Mouse (Mus musculus) limb, embryonic 13.5 days (tissue): Measurements from ENCODE around the gene Fbxl17. TPM values are rescaled to one million over a fixed set of nuclear protein-coding genes. Genes with fewer than 3 reads are reported as not detected.

ENCODE experiments used
- ATAC-seq: fragments of 200-750 bp; cut with Nextera tagmentation; 2 replicates; pipeline ENCODE4 v1.8.0; 2017; ENCODE audit warnings: low read depth, moderate number of reproducible peaks, moderate TSS enrichment; ENCODE audit not compliant: low FRiP score
- H3K27ac ChIP-seq: fragments of 300-500 bp; sonication (generic); 2 replicates; pipeline ENCODE4 v1.5.1; 2015; ENCODE audit warnings: inconsistent platforms, mild to moderate bottlenecking, moderate library complexity
- H3K27me3 ChIP-seq: fragments of 300-500 bp; sonication (generic); 2 replicates; pipeline ENCODE4 v1.6.1; 2015; ENCODE audit warnings: mild to moderate bottlenecking, inconsistent platforms
- H3K36me3 ChIP-seq: fragments of 300-500 bp; sonication (generic); 2 replicates; pipeline ENCODE4 v1.6.1; 2015; ENCODE audit warnings: inconsistent platforms, mild to moderate bottlenecking, moderate library complexity
- H3K4me1 ChIP-seq: fragments of 300-500 bp; sonication (generic); 2 replicates; pipeline ENCODE4 v1.6.1; 2015; ENCODE audit warnings: inconsistent platforms
- H3K4me2 ChIP-seq: fragments of 300-500 bp; sonication (generic); replicated peaks from 2 replicates; pipeline ENCODE4 v1.6.1; 2015; ENCODE audit warnings: inconsistent platforms, mild to moderate bottlenecking, moderate library complexity
- H3K4me3 ChIP-seq: fragments of 300-500 bp; sonication (generic); 2 replicates; pipeline ENCODE4 v1.5.1; 2015; ENCODE audit warnings: moderate library complexity, mild to moderate bottlenecking, inconsistent platforms
- H3K9ac ChIP-seq: fragments of 300-500 bp; sonication (generic); 2 replicates; pipeline ENCODE4 v1.6.1; 2015; ENCODE audit warnings: mild to moderate bottlenecking, inconsistent platforms
- H3K9me3 ChIP-seq: fragments of 300-500 bp; sonication (generic); 2 replicates; pipeline ENCODE4 v1.6.1; 2016; ENCODE audit warnings: inconsistent platforms
- WGBS: fragments of 180-500 bp; shearing (Covaris S2); methylation state at CpG from one replicate; pipeline ENCODE4 v1.1.7; 2015; 5-methylcytosine and 5-hydroxymethylcytosine counted together
- polyA plus RNA-seq: library from polyadenylated mRNA; unstranded; fragments of >200 nt; fragmentation: Nextera tagmentation; extraction: Ambion mirVana; gene quantifications from 2 replicates; pipeline ENCODE4 v1.2.1, GENCODE M21; 2015

Fbxl17 gene
- polyA plus RNA-seq, 1 experiment from 2014 or later, result 8.1 TPM

DNA sequence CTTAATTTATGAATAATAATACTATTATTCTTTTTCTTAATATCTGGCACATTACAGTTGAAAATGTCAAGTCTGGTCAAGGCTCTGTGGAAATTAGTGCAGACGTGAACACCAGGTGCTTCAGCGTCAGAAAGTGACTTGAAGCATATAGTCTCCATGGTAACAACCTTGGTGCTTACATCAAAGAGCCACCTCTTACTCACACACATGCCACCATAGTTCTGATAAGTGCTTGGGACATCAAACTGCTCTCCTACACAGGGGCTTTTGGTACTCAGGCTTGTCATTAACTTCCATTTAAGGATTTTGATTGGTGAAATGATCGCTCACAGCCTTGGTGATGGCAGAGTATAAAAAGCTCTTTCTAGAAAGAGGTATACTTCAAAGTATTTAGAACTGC lies 333.1 kb downstream of the Fbxl17 start:
- WGBS, result 70% methylated on average over 3 of the region's 3 CpGs
- H3K4me3 ChIP-seq, result no peak overlapping the region
- H3K9ac ChIP-seq, result no peak overlapping the region
- no peaks in the 10 kb centered on the region for H3K36me3 ChIP-seq
- H3K4me1 ChIP-seq, result no peaks in the 10 kb centered on the region
- H3K4me2 ChIP-seq, result no peak overlapping the region
- H3K9me3 ChIP-seq, result no peaks in the 10 kb centered on the region
- H3K27ac ChIP-seq, result no peak overlapping the region
- no peak for ATAC-seq
- H3K27me3 ChIP-seq, result no peaks in the 10 kb centered on the region

DNA sequence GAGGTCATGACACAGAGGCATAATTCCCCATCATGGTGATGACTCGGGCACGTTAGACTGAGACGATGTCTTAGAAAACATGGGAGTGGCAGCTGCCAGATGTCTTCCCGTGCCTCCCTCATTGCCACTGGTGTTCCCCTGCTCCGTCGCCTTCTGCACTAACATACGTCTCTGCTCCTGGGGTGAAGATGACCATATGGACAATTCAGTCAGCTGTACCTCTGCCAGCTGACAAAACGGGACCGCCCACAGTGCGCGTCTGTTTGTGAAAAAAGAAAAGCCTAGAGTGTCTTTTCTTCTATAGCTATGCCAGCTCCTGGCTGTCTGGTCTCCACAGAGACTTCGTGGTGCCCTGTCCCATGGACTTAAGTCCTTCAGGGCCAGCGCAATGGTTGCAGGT lies 334.0 kb downstream of the Fbxl17 start:
- Histone ChIP-seq H3K4me2 (no peak overlapping the region), H3K9me3 (no peaks in the 10 kb centered on the region), H3K4me1 (no peaks in the 10 kb centered on the region), H3K9ac (no peak overlapping the region), H3K27ac (no peak overlapping the region), H3K27me3 (no peaks in the 10 kb centered on the region), H3K4me3 (no peak overlapping the region), H3K36me3 (no peaks in the 10 kb centered on the region)
- WGBS, result 85% methylated on average over 13 of the region's 13 CpGs
- no peak for ATAC-seq

DNA sequence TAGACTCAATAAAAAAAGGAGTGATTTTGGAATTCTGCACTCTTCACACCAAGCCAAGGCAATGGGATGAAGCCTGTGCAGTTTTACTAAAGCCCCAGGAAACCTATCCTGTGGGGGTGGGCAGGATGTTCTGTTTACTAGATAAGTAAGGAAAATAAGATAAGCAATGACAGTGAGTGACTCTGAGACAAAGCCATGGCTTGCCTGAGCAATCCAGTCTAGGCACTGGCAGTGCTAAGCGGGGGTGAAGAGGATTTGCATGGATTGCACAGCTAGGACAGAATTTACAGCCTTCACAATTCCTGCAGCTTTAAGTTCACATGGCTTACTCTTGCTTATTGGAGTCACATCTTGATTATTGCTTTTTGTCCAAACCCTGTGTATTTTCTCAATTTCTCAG lies 335.5 kb downstream of the Fbxl17 start:
- no peak overlapping the region for H3K9ac ChIP-seq
- WGBS, result 72% methylated on average over 1 of the region's 1 CpGs
- no peaks in the 10 kb centered on the region for H3K27me3 ChIP-seq
- no peak overlapping the region for H3K27ac ChIP-seq
- H3K4me3 ChIP-seq, result no peak overlapping the region
- no peaks in the 10 kb centered on the region for H3K9me3 ChIP-seq
- ATAC-seq, result no peak
- no peaks in the 10 kb centered on the region for H3K4me1 ChIP-seq
- H3K36me3 ChIP-seq, result no peaks in the 10 kb centered on the region
- H3K4me2 ChIP-seq, result no peak overlapping the region

DNA sequence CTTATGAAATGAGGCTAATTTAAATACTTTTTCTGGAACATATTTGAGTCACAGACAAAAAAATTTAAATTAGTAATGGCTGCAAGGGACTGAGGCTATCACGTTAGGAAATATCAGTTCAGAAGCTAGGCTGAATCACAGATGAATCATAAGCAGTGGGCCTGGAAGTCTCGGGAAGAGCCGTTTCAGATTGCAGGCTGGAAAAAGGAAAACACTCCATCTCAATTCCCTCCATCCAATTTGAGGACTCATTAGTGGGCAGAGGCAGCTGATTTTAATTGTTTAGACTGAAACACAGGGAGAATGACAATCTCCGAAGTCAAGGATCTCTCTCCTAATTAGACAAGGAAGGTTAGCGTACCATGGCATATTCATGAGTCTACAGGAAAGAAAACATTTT lies 337.9 kb downstream of the Fbxl17 start:
- Histone ChIP-seq H3K9ac (no peak overlapping the region), H3K4me2 (no peak overlapping the region), H3K27me3 (no peaks in the 10 kb centered on the region)

DNA sequence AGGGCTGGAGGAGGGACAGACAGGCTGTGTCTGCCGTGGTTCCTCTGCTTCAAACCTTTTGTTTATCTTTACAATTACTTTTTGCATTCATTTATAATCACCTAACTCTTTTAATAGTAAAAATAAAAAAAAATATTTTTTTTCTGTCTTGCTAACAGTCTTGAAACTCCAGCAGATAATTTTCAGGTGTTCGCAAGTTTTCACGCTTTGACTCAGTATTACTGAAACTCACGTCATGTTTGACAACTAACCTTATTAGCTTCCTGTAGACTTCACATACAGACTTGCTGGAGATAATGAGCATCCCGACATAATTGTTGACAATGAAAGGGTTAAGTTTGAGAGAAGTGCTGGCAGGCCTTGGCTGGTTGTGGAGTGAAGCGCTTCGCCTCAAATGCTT lies 340.6 kb downstream of the Fbxl17 start:
- Histone ChIP-seq H3K27ac (no peak overlapping the region), H3K4me3 (no peak overlapping the region), H3K9ac (no peak overlapping the region), H3K27me3 (no peaks in the 10 kb centered on the region), H3K4me1 (peaks cover 9% of the 10 kb centered on the region), H3K4me2 (no peak overlapping the region), H3K9me3 (no peaks in the 10 kb centered on the region), H3K36me3 (no peaks in the 10 kb centered on the region)
- ATAC-seq, result no peak
- WGBS, result 62% methylated on average over 7 of the region's 7 CpGs

More for the DNA sequence above, 337.9 kb downstream of the Fbxl17 start:
- WGBS, result 49% methylated on average over 5 of the region's 5 CpGs
- Histone ChIP-seq H3K9me3 (no peaks in the 10 kb centered on the region), H3K27ac (no peak overlapping the region), H3K36me3 (no peaks in the 10 kb centered on the region), H3K4me1 (peaks cover 9% of the 10 kb centered on the region), H3K4me3 (no peak overlapping the region)
- no peak for ATAC-seq

DNA sequence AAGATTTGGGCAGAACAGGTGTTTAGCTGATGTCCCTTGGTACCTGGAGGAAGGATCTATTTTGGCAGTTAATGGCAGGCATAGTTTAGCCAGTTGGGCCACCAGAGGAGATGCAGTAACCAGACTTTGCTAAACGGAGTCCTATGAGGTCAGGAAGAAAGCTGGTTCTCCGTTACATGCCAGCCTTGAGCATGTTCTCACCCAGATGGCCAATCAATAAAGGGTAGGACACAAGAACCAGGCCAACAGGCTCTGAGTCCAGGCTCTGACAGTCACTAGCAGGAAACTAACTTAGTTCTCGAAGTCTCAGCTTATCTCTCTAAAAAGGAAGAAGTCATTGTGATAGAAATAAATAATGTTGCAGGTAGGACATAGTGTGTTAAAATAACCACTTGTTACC lies 341.4 kb downstream of the Fbxl17 start:
- no peak overlapping the region for H3K4me2 ChIP-seq
- no peak overlapping the region for H3K4me3 ChIP-seq
- no peaks in the 10 kb centered on the region for H3K36me3 ChIP-seq
- no peak overlapping the region for H3K9ac ChIP-seq
- H3K9me3 ChIP-seq, result no peaks in the 10 kb centered on the region
- ATAC-seq, result no peak
- WGBS, result 64% methylated on average over 3 of the region's 3 CpGs
- peaks cover 9% of the 10 kb centered on the region for H3K4me1 ChIP-seq
- no peak overlapping the region for H3K27ac ChIP-seq
- H3K27me3 ChIP-seq, result no peaks in the 10 kb centered on the region

DNA sequence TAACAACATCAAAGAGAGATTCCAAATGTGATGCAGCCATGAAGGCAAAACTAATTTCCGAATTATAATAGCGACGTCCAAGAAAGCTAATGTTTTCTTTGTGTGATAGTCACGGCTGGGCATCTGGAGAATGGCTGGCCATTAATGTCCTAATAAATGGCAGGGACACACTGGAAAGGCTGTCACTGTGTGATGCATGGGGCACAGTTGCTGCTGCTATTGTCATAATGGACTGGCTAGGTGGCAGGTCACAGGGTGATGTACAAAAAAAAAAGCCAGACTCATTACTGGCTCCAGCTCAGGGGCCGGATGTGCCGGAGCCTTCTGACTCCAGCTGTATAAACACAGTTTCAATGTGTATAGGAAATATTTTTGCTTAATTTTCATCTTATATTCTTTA lies 341.9 kb downstream of the Fbxl17 start:
- ATAC-seq, result no peak

DNA sequence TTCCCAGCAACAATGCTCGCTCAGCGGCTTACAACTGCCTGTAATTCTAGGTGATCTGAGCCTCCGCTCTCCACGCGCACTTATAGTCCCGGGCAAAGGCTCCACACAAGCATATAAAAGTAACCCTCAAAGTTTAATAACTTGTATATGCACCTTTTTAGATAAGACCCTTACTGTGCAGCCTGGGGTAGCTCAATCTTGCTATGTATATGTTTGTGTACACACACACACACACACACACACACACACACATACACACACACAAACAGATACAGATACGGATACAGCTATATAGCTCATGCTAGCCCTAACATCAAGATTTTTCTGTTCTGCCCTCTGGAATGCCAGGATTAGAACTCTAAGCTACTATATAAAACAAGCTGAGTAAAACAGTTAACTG lies 342.8 kb downstream of the Fbxl17 start:
- Histone ChIP-seq H3K4me1 (peaks cover 9% of the 10 kb centered on the region), H3K9me3 (no peaks in the 10 kb centered on the region), H3K36me3 (no peaks in the 10 kb centered on the region), H3K4me3 (no peak overlapping the region), H3K27ac (no peak overlapping the region), H3K9ac (no peak overlapping the region), H3K27me3 (no peaks in the 10 kb centered on the region), H3K4me2 (no peak overlapping the region)
- WGBS, result 82% methylated on average over 7 of the region's 7 CpGs
- ATAC-seq, result no peak

More for the DNA sequence above, 341.9 kb downstream of the Fbxl17 start:
- Histone ChIP-seq H3K4me2 (no peak overlapping the region), H3K9me3 (no peaks in the 10 kb centered on the region), H3K4me1 (peaks cover 9% of the 10 kb centered on the region), H3K9ac (no peak overlapping the region), H3K36me3 (no peaks in the 10 kb centered on the region), H3K27ac (no peak overlapping the region), H3K4me3 (no peak overlapping the region), H3K27me3 (no peaks in the 10 kb centered on the region)
- WGBS, result 36% methylated on average over 6 of the region's 6 CpGs

DNA sequence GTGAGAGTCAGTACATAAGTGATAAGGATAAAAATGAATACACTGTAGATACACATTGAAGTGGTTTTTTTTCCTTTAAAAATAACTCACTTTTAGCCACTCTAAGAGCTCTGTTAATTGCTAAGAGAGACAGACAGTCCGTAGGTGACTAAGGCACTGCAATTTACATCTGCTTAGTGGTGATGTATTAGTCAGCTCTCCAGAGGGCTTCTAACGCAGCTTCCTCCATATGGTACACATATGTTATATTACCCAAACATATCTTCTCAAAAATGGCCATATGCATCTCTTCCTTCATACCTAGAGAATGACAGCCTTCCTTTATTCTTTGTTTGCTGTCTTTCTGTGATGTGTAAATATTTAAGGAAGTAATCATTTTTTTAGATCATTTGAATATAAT lies 353.3 kb downstream of the Fbxl17 start:
- Histone ChIP-seq H3K36me3 (no peaks in the 10 kb centered on the region), H3K4me3 (no peak overlapping the region), H3K4me1 (peaks cover 10% of the 10 kb centered on the region), H3K9me3 (no peaks in the 10 kb centered on the region), H3K4me2 (no peak overlapping the region), H3K9ac (no peak overlapping the region), H3K27ac (no peak overlapping the region), H3K27me3 (no peaks in the 10 kb centered on the region)
- WGBS, result 29% methylated on average over 2 of the region's 2 CpGs
- no peak for ATAC-seq

DNA sequence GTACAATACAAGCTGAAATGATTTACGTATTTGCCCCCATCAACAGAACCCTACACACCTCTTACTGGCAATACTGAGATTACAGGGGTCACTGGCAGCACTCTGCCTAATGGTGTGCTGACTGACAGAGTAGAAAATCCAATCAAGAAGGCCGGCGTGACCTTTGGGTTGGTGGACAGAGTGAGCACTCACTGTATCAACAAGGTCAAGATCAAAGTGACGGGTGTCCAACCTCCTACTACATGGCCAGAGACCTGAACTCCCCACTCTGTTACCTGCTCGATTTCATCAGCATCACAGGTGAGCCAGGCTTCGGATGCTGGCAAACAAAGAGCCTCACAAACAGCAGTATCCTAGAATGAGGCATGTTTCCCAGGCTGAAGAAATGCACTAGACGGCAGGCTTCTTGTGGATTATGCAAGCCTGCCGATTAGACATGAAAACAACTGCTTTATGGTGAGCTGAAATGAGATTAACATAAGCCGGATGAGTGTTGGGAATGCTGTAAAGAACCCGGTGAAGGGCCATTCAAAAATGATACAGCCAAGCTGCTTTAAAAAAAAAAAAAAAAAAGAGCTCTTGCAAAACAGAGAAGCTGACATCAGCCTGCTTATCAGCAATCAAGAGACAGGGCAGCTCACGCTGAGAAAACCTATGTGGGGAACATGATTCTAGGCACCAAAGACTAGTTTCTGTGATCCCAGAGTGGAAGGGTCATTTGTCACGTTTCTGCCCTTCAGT lies 353.9 kb downstream of the Fbxl17 start:
- WGBS, result 48% methylated on average over 12 of the region's 12 CpGs
- Histone ChIP-seq H3K27ac (no peak overlapping the region), H3K4me1 (peaks cover 10% of the 10 kb centered on the region), H3K4me2 (no peak overlapping the region), H3K9ac (no peak overlapping the region), H3K36me3 (no peaks in the 10 kb centered on the region), H3K27me3 (no peaks in the 10 kb centered on the region), H3K9me3 (no peaks in the 10 kb centered on the region), H3K4me3 (no peak overlapping the region)
- ATAC-seq, result no peak; the same call in 1 of the 2 replicates

DNA sequence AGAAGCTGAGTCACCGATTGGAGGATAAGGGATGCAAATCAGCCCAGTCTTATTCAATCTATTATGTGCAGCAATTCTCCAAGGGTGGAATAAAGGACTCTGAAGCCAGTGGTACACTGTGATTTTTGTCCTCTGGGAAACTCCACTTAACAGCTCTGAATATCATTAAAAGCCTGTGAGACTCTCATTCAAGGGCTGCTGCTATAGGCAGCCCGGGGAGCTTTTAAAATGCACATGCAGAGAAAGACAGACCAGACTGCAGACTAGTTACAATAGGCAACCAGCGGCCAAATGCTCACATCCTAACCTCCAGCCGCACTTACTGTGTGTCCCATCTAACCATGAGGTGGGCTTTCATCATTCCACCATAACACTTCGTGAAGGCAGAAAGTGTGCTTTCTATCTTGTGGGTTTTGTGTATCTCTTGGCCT lies 354.5 kb downstream of the Fbxl17 start:
- no peak for ATAC-seq
- no peak overlapping the region for H3K4me3 ChIP-seq
- 42% methylated on average over 5 of the region's 5 CpGs for WGBS

DNA sequence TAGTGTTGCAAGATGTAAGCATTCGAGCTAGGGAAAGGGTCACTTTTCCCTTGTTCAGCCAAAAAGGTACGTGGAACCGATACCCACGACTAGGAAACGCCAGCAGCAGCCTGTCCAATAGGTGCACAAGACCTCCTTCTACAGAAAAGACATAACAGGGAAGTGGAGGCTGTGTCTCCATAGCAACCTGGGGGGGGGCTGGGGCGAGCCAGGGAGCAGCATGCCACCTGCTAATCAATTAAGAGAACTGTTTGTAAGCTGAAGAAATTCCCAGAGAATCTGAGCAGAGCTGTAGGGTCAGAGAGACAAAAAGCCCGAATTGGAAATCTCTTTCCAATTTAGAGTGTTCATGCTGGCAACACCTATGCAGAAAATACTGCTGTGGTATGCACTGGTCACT lies 356.0 kb downstream of the Fbxl17 start:
- 74% methylated on average over 7 of the region's 7 CpGs for WGBS
- H3K4me3 ChIP-seq, result no peak overlapping the region
- H3K9ac ChIP-seq, result no peak overlapping the region
- H3K4me2 ChIP-seq, result no peak overlapping the region
- H3K27me3 ChIP-seq, result no peaks in the 10 kb centered on the region
- no peak overlapping the region for H3K27ac ChIP-seq
- H3K36me3 ChIP-seq, result no peaks in the 10 kb centered on the region
- ATAC-seq, result no peak
- H3K4me1 ChIP-seq, result peaks cover 10% of the 10 kb centered on the region
- H3K9me3 ChIP-seq, result no peaks in the 10 kb centered on the region

More for the DNA sequence above, 354.5 kb downstream of the Fbxl17 start:
- no peaks in the 10 kb centered on the region for H3K27me3 ChIP-seq
- H3K9ac ChIP-seq, result no peak overlapping the region
- peaks cover 10% of the 10 kb centered on the region for H3K4me1 ChIP-seq
- no peak overlapping the region for H3K27ac ChIP-seq
- no peak overlapping the region for H3K4me2 ChIP-seq
- H3K36me3 ChIP-seq, result no peaks in the 10 kb centered on the region
- H3K9me3 ChIP-seq, result no peaks in the 10 kb centered on the region

DNA sequence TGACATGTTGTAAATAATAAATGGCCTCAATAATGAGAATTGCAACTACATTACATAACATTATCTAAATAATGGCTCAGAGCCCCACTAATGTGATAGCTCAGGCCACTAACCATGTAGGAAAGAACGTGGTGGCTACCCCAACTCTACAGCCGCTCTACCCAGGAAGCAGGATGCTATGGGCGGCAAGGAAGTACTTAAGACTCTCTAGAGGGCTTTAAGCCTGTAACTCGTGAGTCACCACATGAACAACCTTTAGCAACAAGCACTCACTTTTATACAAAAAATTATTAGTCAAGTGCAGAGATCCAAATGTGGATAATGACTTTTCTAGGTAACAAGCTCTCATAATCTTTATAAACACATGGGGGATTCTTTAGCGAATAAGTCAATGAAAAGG lies 365.0 kb downstream of the Fbxl17 start:
- no peak for ATAC-seq
- no peak overlapping the region for H3K4me3 ChIP-seq
- H3K27me3 ChIP-seq, result no peaks in the 10 kb centered on the region
- no peak overlapping the region for H3K27ac ChIP-seq
- H3K9me3 ChIP-seq, result peaks cover 6% of the 10 kb centered on the region
- H3K4me2 ChIP-seq, result no peak overlapping the region
- H3K4me1 ChIP-seq, result peaks cover 9% of the 10 kb centered on the region
- H3K36me3 ChIP-seq, result peaks cover 7% of the 10 kb centered on the region
- WGBS, result 65% methylated on average over 5 of the region's 5 CpGs
- no peak overlapping the region for H3K9ac ChIP-seq
